Mouse (Mus musculus) liver, embryonic 16.5 days (tissue): ENCODE measurements around the gene Hmcn1. TPM values are rescaled to one million over a fixed set of nuclear protein-coding genes. Genes with fewer than 3 reads are reported as not detected.
A peak's percentile ranks its signal among the peaks of the same experiment; 100 is the strongest.

Experiments
- ATAC-seq: fragments of 200-750 bp; cut with Nextera tagmentation; 2 replicates; pipeline ENCODE4 v1.8.0; 2017; ENCODE audit warnings: low read depth, mild to moderate bottlenecking, moderate number of reproducible peaks, moderate library complexity
- H3K27ac ChIP-seq: fragments of 300-500 bp; sonication (generic); 2 replicates; pipeline ENCODE4 v1.5.1; 2014; ENCODE audit warnings: mild to moderate bottlenecking, low read length
- H3K27me3 ChIP-seq: fragments of 300-500 bp; sonication (generic); 2 replicates; pipeline ENCODE4 v1.6.1; 2014; ENCODE audit warnings: low read depth, low read length, mixed read lengths; ENCODE audit not compliant: control insufficient read depth, insufficient read depth
- H3K36me3 ChIP-seq: fragments of 300-500 bp; sonication (generic); 2 replicates; pipeline ENCODE4 v1.6.1; 2014; ENCODE audit warnings: mild to moderate bottlenecking; ENCODE audit not compliant: control insufficient read depth, insufficient read depth
- H3K4me1 ChIP-seq: fragments of 300-500 bp; sonication (generic); 2 replicates; pipeline ENCODE4 v1.6.1; 2014; ENCODE audit warnings: low read depth, low read length, mixed read lengths; ENCODE audit not compliant: control insufficient read depth
- H3K4me2 ChIP-seq: fragments of 300-500 bp; sonication (generic); 2 replicates; pipeline ENCODE4 v1.6.1; 2014; ENCODE audit warnings: low read depth, low read length, mixed read lengths
- H3K4me3 ChIP-seq: fragments of 300-500 bp; sonication (generic); 2 replicates; pipeline ENCODE4 v1.5.1; 2014; ENCODE audit warnings: low read depth, mild to moderate bottlenecking, low read length
- H3K9ac ChIP-seq: fragments of 300-500 bp; sonication (generic); 2 replicates; pipeline ENCODE4 v1.6.1; 2014; ENCODE audit warnings: low read depth, low read length
- H3K9me3 ChIP-seq: fragments of 300-500 bp; sonication (generic); replicated peaks from 2 replicates; pipeline ENCODE4 v1.6.1; 2016; ENCODE audit warnings: low read length; ENCODE audit not compliant: control insufficient read depth
- WGBS: fragments of 180-500 bp; shearing (Covaris S2); extraction: QIAGEN DNeasy Blood & Tissue Kit; methylation state at CpG from one replicate; pipeline ENCODE4 v1.1.7; 2014; ENCODE audit not compliant: insufficient replicate concordance; 5-methylcytosine and 5-hydroxymethylcytosine counted together
- polyA plus RNA-seq: library from polyadenylated mRNA; unstranded; fragments of >200 nt; fragmentation: Nextera tagmentation; extraction: Ambion mirVana; gene quantifications from 2 replicates; pipeline ENCODE4 v1.2.1, GENCODE M21; 2015

Hmcn1 gene
- polyA plus RNA-seq, 1 experiment from 2014 or later: 2.0 TPM

- Histone ChIP-seq H3K9me3 (no peaks in the 10 kb centered on the region), H3K9ac (no peak overlapping the region), H3K27ac (no peak overlapping the region), H3K4me2 (no peak overlapping the region), H3K27me3 (no peaks in the 10 kb centered on the region), H3K4me1 (no peaks in the 10 kb centered on the region), H3K4me3 (no peak overlapping the region), H3K36me3 (no peaks in the 10 kb centered on the region)
- ATAC-seq: no peak
- 29% methylated on average over 8 of the region's 8 CpGs for WGBS
Observed at GRCm38 (mm10) chr1:151001868-151002428, 8.7 kb upstream of the Hmcn1 start.

DNA sequence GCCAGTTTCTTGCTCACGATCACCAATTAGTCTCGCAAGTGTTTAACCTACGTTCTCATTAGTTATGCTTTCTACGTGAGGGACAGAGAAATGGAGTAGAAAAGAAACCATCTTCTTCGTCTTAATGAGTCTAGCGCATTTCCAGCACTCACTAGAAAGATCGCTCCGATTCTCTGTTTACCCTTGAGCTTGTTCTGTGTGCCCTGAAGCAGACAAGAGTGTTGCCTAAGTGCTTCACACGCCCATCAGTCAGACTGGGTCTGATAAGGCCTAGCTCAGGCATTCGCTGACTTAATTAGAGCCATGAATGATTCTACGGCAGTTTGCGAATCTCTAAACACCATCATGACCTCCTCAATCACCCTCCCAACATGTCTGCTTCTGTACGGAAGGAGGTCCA lies 7.5 kb upstream of the Hmcn1 start:
- H3K27ac ChIP-seq: no peak overlapping the region
- H3K4me3 ChIP-seq: no peak overlapping the region
- no peaks in the 10 kb centered on the region for H3K4me1 ChIP-seq
- no peak overlapping the region for H3K9ac ChIP-seq
- no peaks in the 10 kb centered on the region for H3K27me3 ChIP-seq
- 63% methylated on average over 13 of the region's 13 CpGs for WGBS
- H3K4me2 ChIP-seq: no peak overlapping the region
- no peaks in the 10 kb centered on the region for H3K9me3 ChIP-seq
- no peaks in the 10 kb centered on the region for H3K36me3 ChIP-seq
- no peak for ATAC-seq

GRCm38 (mm10) chr1:150994612-150995011 lies 1.4 kb upstream of the Hmcn1 start:
- Histone ChIP-seq H3K4me2 (no peak overlapping the region), H3K36me3 (no peaks in the 10 kb centered on the region), H3K4me1 (no peaks in the 10 kb centered on the region), H3K9ac (no peak overlapping the region), H3K9me3 (no peaks in the 10 kb centered on the region), H3K27me3 (peaks cover 13% of the 10 kb centered on the region), H3K27ac (no peak overlapping the region), H3K4me3 (no peak overlapping the region)
- no peak for ATAC-seq
- 54% methylated on average over 2 of the region's 2 CpGs for WGBS

GRCm38 (mm10) chr1:150992711-150993161 lies 499 bp downstream of the Hmcn1 start:
- Histone ChIP-seq H3K27me3 (peaks cover 13% of the 10 kb centered on the region), H3K36me3 (no peaks in the 10 kb centered on the region), H3K9me3 (no peaks in the 10 kb centered on the region), H3K27ac (no peak overlapping the region), H3K9ac (no peak overlapping the region), H3K4me1 (no peaks in the 10 kb centered on the region), H3K4me3 (peak overlapping the region; percentile 53), H3K4me2 (peak overlapping the region; percentile 57)
- 0 out of 2 replicates have a peak, but pooled peaks have one; percentile 2 for ATAC-seq
- WGBS: 2% methylated on average over 6 of the region's 6 CpGs

GRCm38 (mm10) chr1:150991745-150992554 lies 1.3 kb downstream of the Hmcn1 start:
- peaks cover 13% of the 10 kb centered on the region for H3K27me3 ChIP-seq
- no peaks in the 10 kb centered on the region for H3K4me1 ChIP-seq
- no peak overlapping the region for H3K9ac ChIP-seq
- 7% methylated on average over 10 of the region's 10 CpGs for WGBS
- H3K9me3 ChIP-seq: no peaks in the 10 kb centered on the region
- H3K4me3 ChIP-seq: peak overlapping the region; percentile 35
- no peaks in the 10 kb centered on the region for H3K36me3 ChIP-seq
- H3K4me2 ChIP-seq: peak overlapping the region; percentile 12
- H3K27ac ChIP-seq: no peak overlapping the region
- no peak for ATAC-seq

DNA sequence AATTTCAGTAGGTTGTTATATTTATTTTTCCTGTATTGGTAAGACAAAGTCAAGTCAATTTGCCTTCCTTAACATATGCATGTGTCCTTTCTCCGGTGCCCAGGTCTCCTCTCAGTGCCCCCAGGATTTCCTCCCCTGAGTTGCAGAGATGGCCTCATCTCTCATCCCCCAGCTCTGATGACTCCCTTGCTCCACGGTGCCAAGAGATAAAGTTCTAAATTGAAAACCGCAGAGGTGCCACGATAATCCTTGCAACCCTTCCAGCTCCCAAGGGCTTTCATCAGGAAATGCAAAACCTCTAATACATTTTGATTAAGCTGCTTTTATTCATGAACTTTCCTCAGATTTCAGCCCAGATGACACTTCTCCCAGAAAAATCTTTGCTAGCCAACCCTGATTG lies 8.3 kb downstream of the Hmcn1 start:
- Histone ChIP-seq H3K4me3 (no peak overlapping the region), H3K4me2 (no peak overlapping the region), H3K4me1 (no peaks in the 10 kb centered on the region), H3K27me3 (no peaks in the 10 kb centered on the region), H3K9ac (no peak overlapping the region), H3K36me3 (no peaks in the 10 kb centered on the region), H3K27ac (no peak overlapping the region), H3K9me3 (no peaks in the 10 kb centered on the region)
- 55% methylated on average over 4 of the region's 4 CpGs for WGBS
- ATAC-seq: no peak

DNA sequence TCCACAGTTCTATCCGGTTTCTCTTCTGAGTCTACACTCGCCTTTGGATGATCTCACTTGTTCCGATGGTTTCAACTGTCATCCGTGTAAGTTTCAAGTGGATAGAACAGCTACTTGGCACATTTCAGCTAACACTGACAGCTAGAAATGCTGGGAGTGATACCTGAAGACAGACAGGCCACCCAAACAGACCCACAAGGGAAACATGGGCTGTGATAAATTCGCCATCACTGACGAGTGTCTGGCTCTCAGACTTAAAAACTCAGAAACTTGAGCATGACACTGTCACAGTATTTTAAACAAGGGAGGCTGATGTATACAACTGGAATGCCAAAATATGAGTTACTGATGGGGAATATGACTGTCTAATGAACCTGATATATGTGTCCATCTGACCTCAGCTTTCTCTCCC lies 9.1 kb downstream of the Hmcn1 start:
- Histone ChIP-seq H3K9ac (no peak overlapping the region), H3K27me3 (no peaks in the 10 kb centered on the region), H3K27ac (no peak overlapping the region), H3K36me3 (no peaks in the 10 kb centered on the region), H3K4me2 (no peak overlapping the region), H3K9me3 (no peaks in the 10 kb centered on the region), H3K4me3 (no peak overlapping the region), H3K4me1 (no peaks in the 10 kb centered on the region)
- no peak for ATAC-seq
- WGBS: 63% methylated on average over 6 of the region's 6 CpGs

- H3K4me2 ChIP-seq: no peak overlapping the region
- ATAC-seq: no peak
- H3K27me3 ChIP-seq: no peaks in the 10 kb centered on the region
- no peaks in the 10 kb centered on the region for H3K9me3 ChIP-seq
- no peak overlapping the region for H3K27ac ChIP-seq
- no peaks in the 10 kb centered on the region for H3K36me3 ChIP-seq
- H3K4me1 ChIP-seq: no peaks in the 10 kb centered on the region
- H3K4me3 ChIP-seq: no peak overlapping the region
- H3K9ac ChIP-seq: no peak overlapping the region
- WGBS: 56% methylated on average over 3 of the region's 3 CpGs
Observed at GRCm38 (mm10) chr1:150978651-150979050, 14.6 kb downstream of the Hmcn1 start.

DNA sequence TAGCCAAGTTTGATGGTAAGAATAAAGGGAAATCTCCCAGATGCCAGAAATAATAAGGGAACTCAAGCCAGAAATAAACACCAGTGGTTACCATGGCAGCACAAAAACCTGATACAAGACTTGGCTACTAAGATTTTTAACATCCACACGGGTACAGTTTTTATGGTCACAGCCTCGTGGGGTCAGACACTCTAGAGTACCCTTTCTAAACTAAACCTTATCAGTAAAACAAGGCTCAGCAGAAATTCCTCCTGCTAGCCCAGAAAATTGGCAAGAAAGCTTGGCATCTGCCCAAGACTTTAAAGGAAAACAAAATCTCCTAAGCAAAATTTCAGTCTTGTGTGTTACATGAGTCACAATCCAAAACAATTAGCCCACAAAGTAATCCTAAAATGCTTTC lies 17.0 kb downstream of the Hmcn1 start:
- ATAC-seq: no peak
- no peaks in the 10 kb centered on the region for H3K9me3 ChIP-seq
- 15% methylated on average over 2 of the region's 2 CpGs for WGBS
- H3K36me3 ChIP-seq: no peaks in the 10 kb centered on the region
- H3K4me3 ChIP-seq: no peak overlapping the region
- H3K4me1 ChIP-seq: no peaks in the 10 kb centered on the region
- H3K4me2 ChIP-seq: no peak overlapping the region
- H3K27ac ChIP-seq: no peak overlapping the region
- H3K27me3 ChIP-seq: no peaks in the 10 kb centered on the region
- no peak overlapping the region for H3K9ac ChIP-seq
